Mouse (Mus musculus) embryonic facial prominence, embryonic 13.5 days (tissue): ENCODE results near the gene Trip4. TPM values are rescaled to one million over a fixed set of nuclear protein-coding genes. Genes with fewer than 3 reads are reported as not detected.

ENCODE experiments used
- ATAC-seq: fragments of 200-750 bp; cut with Nextera tagmentation; 2 replicates; pipeline ENCODE4 v1.8.0; 2017; ENCODE audit warnings: low read depth; ENCODE audit not compliant: insufficient number of reproducible peaks, insufficient read depth, low FRiP score, low TSS enrichment
- H3K27ac ChIP-seq: fragments of 300-500 bp; sonication (generic); 2 replicates; pipeline ENCODE4 v1.5.1; 2015; ENCODE audit warnings: moderate library complexity, mild to moderate bottlenecking, inconsistent platforms
- H3K27me3 ChIP-seq: fragments of 300-500 bp; sonication (generic); 2 replicates; pipeline ENCODE4 v1.6.1; 2015; ENCODE audit warnings: mild to moderate bottlenecking, inconsistent platforms
- H3K36me3 ChIP-seq: fragments of 300-500 bp; sonication (generic); 2 replicates; pipeline ENCODE4 v1.6.1; 2015; ENCODE audit warnings: mild to moderate bottlenecking, inconsistent platforms
- H3K4me1 ChIP-seq: fragments of 300-500 bp; sonication (generic); 2 replicates; pipeline ENCODE4 v1.6.1; 2015; ENCODE audit warnings: inconsistent platforms
- H3K4me2 ChIP-seq: fragments of 300-500 bp; sonication (generic); 2 replicates; pipeline ENCODE4 v1.6.1; 2015; ENCODE audit warnings: moderate library complexity, mild to moderate bottlenecking, inconsistent platforms
- H3K4me3 ChIP-seq: fragments of 300-500 bp; sonication (generic); 2 replicates; pipeline ENCODE4 v1.5.1; 2015; ENCODE audit warnings: mild to moderate bottlenecking, inconsistent platforms
- H3K9ac ChIP-seq: fragments of 300-500 bp; sonication (generic); 2 replicates; pipeline ENCODE4 v1.6.1; 2015; ENCODE audit warnings: mild to moderate bottlenecking, inconsistent platforms
- H3K9me3 ChIP-seq: fragments of 300-500 bp; sonication (generic); 2 replicates; pipeline ENCODE4 v1.6.1; 2016; ENCODE audit warnings: inconsistent platforms
- WGBS: fragments of 180-500 bp; shearing (Covaris S2); methylation state at CpG from one replicate; pipeline ENCODE4 v1.1.7; 2015; ENCODE audit warnings: mixed read lengths; 5-methylcytosine and 5-hydroxymethylcytosine counted together
- polyA plus RNA-seq: library from polyadenylated mRNA; unstranded; fragments of >200 nt; fragmentation: Nextera tagmentation; extraction: Ambion mirVana; gene quantifications from 2 replicates; pipeline ENCODE4 v1.2.1, GENCODE M21; 2015

Gene Trip4
- polyA plus RNA-seq, result 40.1 and 40.8 TPM in 2 replicates

GRCm38 (mm10) chr9:65908394-65909300, at the start of gene Trip4, which contains the start of gene Csnk1g1:
TSS of gene Trip4 (minus strand) at chr9:65908794.
TSS of gene Csnk1g1 (plus strand) at chr9:65908924.
- peak within 1 kb of the TSS; percentile 89 for H3K9ac ChIP-seq
- H3K4me1 ChIP-seq, result peaks cover 9% of the 10 kb centered on the region
- H3K9me3 ChIP-seq, result no peaks in the 10 kb centered on the region
- ATAC-seq, result peak; percentile 99
- WGBS, result under 1% methylated on average over 37 of the region's 38 CpGs
- H3K27me3 ChIP-seq, result no peaks in the 10 kb centered on the region
- H3K36me3 ChIP-seq, result peaks cover 8% of the 10 kb centered on the region
- peak within 1 kb of the TSS; percentile 73 for H3K4me2 ChIP-seq
- H3K4me3 ChIP-seq, result peak within 1 kb of the TSS; percentile 80
- peak within 1 kb of the TSS; percentile 92 for H3K27ac ChIP-seq

GRCm38 (mm10) chr9:65951082-65951587, 42.5 kb upstream of the Trip4 start:
- ATAC-seq, result no peak
- WGBS, result 87% methylated on average over 3 of the region's 3 CpGs
- H3K4me1 ChIP-seq, result no peaks in the 10 kb centered on the region
- H3K9ac ChIP-seq, result no peak overlapping the region
- no peaks in the 10 kb centered on the region for H3K9me3 ChIP-seq
- H3K36me3 ChIP-seq, result peaks cover 26% of the 10 kb centered on the region
- no peaks in the 10 kb centered on the region for H3K27me3 ChIP-seq
- no peak overlapping the region for H3K27ac ChIP-seq
- no peak overlapping the region for H3K4me2 ChIP-seq
- no peak overlapping the region for H3K4me3 ChIP-seq

- Histone ChIP-seq H3K4me2 (no peak overlapping the region), H3K27ac (no peak overlapping the region), H3K4me1 (no peaks in the 10 kb centered on the region), H3K27me3 (no peaks in the 10 kb centered on the region), H3K4me3 (no peak overlapping the region), H3K9ac (no peak overlapping the region), H3K36me3 (no peaks in the 10 kb centered on the region), H3K9me3 (no peaks in the 10 kb centered on the region)
- no peak for ATAC-seq
- WGBS, result 89% methylated on average over 2 of the region's 2 CpGs
Measured at GRCm38 (mm10) chr9:65937566-65937965, 29.0 kb upstream of the Trip4 start.

DNA sequence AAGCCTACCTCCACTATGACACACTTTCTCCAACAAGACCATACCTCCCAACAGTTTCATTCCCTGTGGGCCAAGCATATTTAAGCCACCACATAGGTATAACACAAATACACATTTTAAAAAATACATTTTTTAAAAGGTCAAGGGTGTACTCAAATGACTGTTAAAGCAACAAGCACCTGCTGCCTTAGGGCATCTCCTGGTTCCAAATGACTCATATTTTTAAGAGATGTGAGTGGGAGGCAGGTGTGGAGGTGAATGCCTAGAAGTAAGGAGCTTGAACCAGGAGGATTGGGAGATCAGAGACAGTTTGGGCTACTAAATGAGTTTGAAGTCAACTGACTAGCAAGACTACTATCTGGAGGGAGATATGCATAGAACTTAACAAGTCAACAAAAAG, 21.2 kb upstream of the Trip4 start:
- Histone ChIP-seq H3K4me1 (no peaks in the 10 kb centered on the region), H3K4me2 (no peak overlapping the region), H3K27me3 (no peaks in the 10 kb centered on the region), H3K9me3 (no peaks in the 10 kb centered on the region), H3K36me3 (no peaks in the 10 kb centered on the region), H3K4me3 (no peak overlapping the region), H3K9ac (no peak overlapping the region), H3K27ac (no peak overlapping the region)
- no peak for ATAC-seq

- ATAC-seq, result no peak
- H3K4me2 ChIP-seq, result no peak overlapping the region
- H3K27ac ChIP-seq, result no peak overlapping the region
- no peak overlapping the region for H3K4me3 ChIP-seq
- H3K4me1 ChIP-seq, result no peaks in the 10 kb centered on the region
- no peaks in the 10 kb centered on the region for H3K36me3 ChIP-seq
- no peaks in the 10 kb centered on the region for H3K27me3 ChIP-seq
- no peaks in the 10 kb centered on the region for H3K9me3 ChIP-seq
- no peak overlapping the region for H3K9ac ChIP-seq
Measured at GRCm38 (mm10) chr9:65928456-65928855, 19.9 kb upstream of the Trip4 start.

DNA sequence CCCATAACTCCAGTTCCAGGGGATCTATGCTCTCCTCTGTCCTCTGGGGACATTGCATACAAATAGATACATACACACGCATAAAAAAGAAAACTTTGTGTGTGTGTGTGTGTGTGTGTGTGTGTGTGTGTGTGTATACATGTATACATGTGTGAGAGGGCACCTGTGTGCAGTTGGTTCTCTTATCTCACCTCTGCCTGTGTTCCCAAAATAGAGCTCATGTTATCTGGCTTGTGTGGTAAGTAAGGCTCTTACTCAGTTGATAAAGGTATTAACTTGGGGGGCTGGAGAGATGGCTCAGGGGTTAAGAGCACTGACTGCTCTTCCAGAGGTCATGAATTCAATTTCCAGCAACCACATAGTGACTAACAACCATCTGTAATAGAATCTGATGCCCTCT, 8.4 kb upstream of the Trip4 start:
- WGBS, result 89% methylated on average over 1 of the region's 1 CpGs

DNA sequence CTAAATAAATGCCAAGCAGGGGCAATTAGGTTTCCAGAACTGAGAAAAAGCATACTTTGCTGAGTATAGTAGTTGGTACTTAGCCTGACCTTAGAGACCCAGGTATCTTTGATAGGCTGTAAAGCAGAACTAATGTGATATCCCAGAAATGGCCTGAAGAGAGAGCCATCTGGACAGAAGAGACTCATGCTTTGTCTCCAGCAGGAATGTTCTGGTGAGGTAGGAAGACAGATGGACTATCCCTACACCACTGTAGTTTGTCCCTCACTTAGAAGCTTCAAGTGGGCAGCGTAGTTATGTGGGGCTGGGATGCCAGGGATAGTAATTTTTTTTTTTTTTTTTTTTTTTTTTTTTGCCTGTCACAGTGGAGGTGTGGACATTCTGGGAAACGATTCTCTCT, 5.4 kb upstream of the Trip4 start:
- no peak overlapping the region for H3K4me3 ChIP-seq
- H3K4me2 ChIP-seq, result no peak overlapping the region
- H3K9me3 ChIP-seq, result no peaks in the 10 kb centered on the region
- no peaks in the 10 kb centered on the region for H3K27me3 ChIP-seq
- no peaks in the 10 kb centered on the region for H3K36me3 ChIP-seq
- no peak for ATAC-seq
- H3K9ac ChIP-seq, result no peak overlapping the region
- H3K4me1 ChIP-seq, result peaks cover 6% of the 10 kb centered on the region
- no peak overlapping the region for H3K27ac ChIP-seq
- WGBS, result 92% methylated on average over 2 of the region's 2 CpGs

More for the DNA sequence above, 8.4 kb upstream of the Trip4 start:
- Histone ChIP-seq H3K4me1 (no peaks in the 10 kb centered on the region), H3K36me3 (no peaks in the 10 kb centered on the region), H3K4me2 (no peak overlapping the region), H3K4me3 (no peak overlapping the region), H3K9me3 (no peaks in the 10 kb centered on the region), H3K9ac (no peak overlapping the region), H3K27ac (no peak overlapping the region), H3K27me3 (no peaks in the 10 kb centered on the region)
- no peak for ATAC-seq

DNA sequence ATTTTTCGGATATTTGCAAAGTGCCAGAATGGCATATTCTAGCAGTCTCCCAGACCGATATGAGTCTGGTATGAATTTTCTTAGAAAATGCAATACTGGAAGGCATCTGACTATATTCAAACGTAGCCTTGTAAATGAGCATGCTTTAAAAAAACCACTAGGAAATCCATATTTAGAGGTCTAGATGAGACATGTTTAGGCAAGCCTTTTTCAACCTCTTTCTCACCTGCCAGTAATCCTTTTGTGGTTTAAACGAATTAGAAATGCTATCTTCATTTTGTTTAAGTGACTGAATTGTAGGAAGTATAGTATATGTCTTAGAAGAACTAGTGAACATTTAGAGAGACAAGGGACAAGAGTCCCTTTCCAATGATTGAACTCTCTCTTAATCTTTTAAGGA, 1.2 kb upstream of the Trip4 start:
- Histone ChIP-seq H3K9me3 (no peaks in the 10 kb centered on the region), H3K36me3 (peaks cover 5% of the 10 kb centered on the region; the same call in 1 of the 2 replicates), H3K27ac (peak overlapping the region; percentile 92), H3K4me1 (peaks cover 9% of the 10 kb centered on the region), H3K4me3 (peak overlapping the region; percentile 80), H3K9ac (peak overlapping the region; percentile 89), H3K4me2 (peak overlapping the region; percentile 73), H3K27me3 (no peaks in the 10 kb centered on the region)
- ATAC-seq, result no peak
- 5% methylated on average over 4 of the region's 4 CpGs for WGBS

DNA sequence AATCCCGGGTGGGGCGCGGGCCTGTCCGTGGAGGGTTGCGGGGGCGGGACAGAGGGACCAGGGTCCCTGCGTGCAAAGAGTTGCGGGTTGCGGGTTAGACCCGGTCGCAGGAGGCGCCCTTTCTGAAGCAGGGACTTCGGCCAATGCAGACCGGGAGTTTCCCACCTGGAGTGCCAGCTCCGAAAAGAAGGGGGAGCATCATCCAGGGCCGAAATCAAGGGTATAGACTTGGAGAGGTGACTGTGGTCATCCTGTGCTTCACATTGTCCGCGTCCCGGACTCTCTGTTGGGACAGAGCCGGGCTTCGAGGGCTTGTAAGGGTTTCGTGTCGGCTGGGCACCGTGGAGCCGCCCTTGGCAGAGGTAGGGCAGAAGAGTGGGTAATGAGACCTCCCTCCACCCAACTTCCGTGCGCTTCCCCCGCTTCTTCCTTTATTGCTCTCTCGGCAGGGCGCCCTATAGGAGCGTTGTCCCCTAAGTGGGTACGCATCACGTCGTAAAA, 757 bp upstream of the Trip4 start:
- peak; percentile 11 for ATAC-seq
- Histone ChIP-seq H3K36me3 (peaks cover 5% of the 10 kb centered on the region; the same call in 1 of the 2 replicates), H3K27ac (peak overlapping the region; percentile 92), H3K4me3 (peak overlapping the region; percentile 80), H3K9me3 (no peaks in the 10 kb centered on the region), H3K4me2 (peak overlapping the region; percentile 73), H3K9ac (peak overlapping the region; percentile 89), H3K4me1 (peaks cover 9% of the 10 kb centered on the region), H3K27me3 (no peaks in the 10 kb centered on the region)
- under 1% methylated on average over 34 of the region's 34 CpGs for WGBS

GRCm38 (mm10) chr9:65903419-65903818, 5.2 kb downstream of the Trip4 start:
- H3K9me3 ChIP-seq, result no peaks in the 10 kb centered on the region
- no peak overlapping the region for H3K27ac ChIP-seq
- no peaks in the 10 kb centered on the region for H3K27me3 ChIP-seq
- H3K4me2 ChIP-seq, result no peak overlapping the region
- no peak overlapping the region for H3K4me3 ChIP-seq
- H3K9ac ChIP-seq, result no peak overlapping the region
- no peak for ATAC-seq
- H3K4me1 ChIP-seq, result 0 out of 2 replicates have a peak, but pooled peaks cover 3% of the 10 kb centered on the region
- peaks cover 30% of the 10 kb centered on the region for H3K36me3 ChIP-seq

DNA sequence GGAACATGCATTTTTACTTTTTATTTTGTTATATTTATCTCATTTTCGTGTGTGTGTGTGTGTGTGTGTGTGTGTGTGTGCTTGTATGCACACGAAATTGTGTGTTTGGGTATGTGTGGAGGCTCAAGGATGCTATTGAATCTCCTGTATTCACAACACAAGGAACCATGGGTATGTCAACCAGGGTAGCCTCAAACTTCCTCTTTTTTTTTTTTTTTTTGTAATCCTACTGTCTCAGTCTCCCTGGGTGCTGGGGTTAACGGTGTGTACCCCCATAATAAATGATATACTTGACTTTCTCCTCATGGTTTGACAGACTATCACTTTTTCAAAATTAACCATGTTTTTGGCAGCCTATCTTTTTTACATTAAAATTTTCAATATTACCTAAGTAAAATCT, 5.7 kb downstream of the Trip4 start:
- H3K4me2 ChIP-seq, result no peak overlapping the region
- H3K9ac ChIP-seq, result no peak overlapping the region
- H3K9me3 ChIP-seq, result no peaks in the 10 kb centered on the region
- WGBS, result 96% methylated on average over 3 of the region's 3 CpGs
- peaks cover 30% of the 10 kb centered on the region for H3K36me3 ChIP-seq
- no peaks in the 10 kb centered on the region for H3K27me3 ChIP-seq
- 0 out of 2 replicates have a peak, but pooled peaks cover 2% of the 10 kb centered on the region for H3K4me1 ChIP-seq
- no peak for ATAC-seq
- H3K27ac ChIP-seq, result no peak overlapping the region
- no peak overlapping the region for H3K4me3 ChIP-seq

- peaks cover 3% of the 10 kb centered on the region; the same call in 1 of the 2 replicates for H3K4me1 ChIP-seq
- H3K36me3 ChIP-seq, result peaks cover 51% of the 10 kb centered on the region
- H3K4me2 ChIP-seq, result no peak overlapping the region
- no peak overlapping the region for H3K27ac ChIP-seq
- H3K9ac ChIP-seq, result no peak overlapping the region
- H3K9me3 ChIP-seq, result no peaks in the 10 kb centered on the region
- ATAC-seq, result no peak
- no peaks in the 10 kb centered on the region for H3K27me3 ChIP-seq
- 96% methylated on average over 2 of the region's 2 CpGs for WGBS
- H3K4me3 ChIP-seq, result no peak overlapping the region
Measured at GRCm38 (mm10) chr9:65896977-65897376, 11.6 kb downstream of the Trip4 start.
